Mouse (Mus musculus): ENCODE results near the gene Mrc2.

Mrc2 gene

DNA sequence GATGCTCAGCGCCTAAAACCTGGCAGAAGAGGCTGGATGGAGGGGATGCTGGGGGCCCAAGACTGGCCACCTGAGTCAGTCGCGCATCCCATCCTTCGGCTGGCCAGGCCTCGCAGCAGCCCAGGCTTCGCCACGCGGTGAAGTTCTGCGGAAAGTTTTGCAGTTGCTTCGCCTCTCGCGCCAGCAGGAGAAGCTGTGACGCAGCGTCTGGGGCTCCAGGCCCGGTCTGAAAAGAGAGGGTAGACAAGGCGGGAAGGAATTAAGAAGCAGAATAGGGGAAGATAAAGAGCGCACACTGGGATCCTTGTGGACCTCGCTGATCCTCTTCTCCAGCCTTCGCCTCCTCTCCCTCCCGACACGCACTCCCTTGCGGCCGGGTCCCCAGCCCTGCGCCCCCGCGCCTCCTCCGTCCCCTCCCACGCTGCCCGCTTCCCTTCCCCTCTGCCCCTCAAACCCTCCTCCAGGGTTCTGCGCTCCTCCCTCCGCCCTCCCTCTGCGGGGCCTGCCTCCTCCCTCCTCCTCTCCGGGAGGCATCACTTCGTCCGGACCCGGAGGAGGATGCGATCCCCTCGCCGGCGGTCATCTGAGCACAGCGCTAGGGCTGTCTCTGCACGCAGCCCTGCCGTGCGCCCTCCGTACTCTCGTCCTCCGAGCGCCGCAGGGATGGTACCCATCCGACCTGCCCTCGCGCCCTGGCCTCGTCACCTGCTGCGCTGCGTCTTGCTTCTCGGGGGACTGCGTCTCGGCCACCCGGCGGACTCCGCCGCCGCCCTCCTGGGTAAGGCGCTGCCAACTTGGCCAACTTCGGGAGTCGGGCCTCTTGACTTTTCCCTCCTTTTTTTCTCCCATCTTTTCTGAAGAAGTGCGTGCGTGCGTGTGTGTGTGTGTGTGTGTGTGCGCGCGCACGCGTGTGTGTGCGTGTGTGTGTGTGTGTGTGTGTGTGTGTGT lies at the start of gene Mrc2:
Mrc2 (plus strand) TSS at position 520 of the 948 bp plus-strand sequence.
- DNase-seq (ENCODE audit: inconsistent age in 2 of 2, low spot score in 1 of 2), result peak; percentile 44 to 72

DNA sequence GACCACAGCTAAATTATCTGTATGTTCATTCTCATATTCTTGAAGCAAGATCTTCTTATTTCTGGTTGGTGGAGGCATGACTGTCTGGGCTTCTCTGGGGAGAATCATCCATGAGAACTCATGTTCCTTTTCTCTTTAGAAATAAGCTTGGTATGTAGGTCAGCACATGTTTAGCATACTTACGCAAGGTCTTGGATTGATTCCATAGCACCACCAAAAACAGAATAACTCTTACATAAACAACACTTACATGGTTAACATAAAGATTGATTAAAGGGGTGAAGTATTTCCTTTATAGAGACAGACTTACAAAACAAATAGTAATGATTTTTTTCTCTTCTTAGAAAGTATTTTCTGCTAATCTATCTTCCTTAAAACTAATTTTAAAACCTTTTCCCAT lies 46.1 kb upstream of the Mrc2 start:
- DNase-seq (ENCODE audit: inconsistent age in 2 of 2, low spot score in 1 of 2), result peak in 1 of 2 experiments; percentile 39

DNA sequence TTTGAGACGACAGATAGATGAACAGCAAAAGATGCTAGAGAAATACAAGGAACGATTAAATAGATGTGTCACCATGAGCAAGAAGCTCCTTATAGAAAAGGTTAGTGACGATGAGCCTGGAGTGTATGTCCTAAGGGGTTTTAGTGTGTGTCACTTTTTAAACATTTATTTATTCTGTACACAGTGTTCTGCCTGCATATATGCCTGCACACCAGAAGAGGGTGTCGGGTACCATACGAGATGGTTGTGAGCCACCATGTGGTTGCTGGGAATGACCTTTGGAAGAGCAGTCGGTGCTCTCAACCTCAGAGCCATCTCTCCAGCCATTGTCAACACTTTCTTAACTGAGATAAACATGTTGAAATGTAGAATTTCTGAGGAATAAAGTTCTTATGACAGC lies 45.7 kb upstream of the Mrc2 start:
- no peak for DNase-seq (ENCODE audit: inconsistent age in 2 of 2, low spot score in 1 of 2)

DNA sequence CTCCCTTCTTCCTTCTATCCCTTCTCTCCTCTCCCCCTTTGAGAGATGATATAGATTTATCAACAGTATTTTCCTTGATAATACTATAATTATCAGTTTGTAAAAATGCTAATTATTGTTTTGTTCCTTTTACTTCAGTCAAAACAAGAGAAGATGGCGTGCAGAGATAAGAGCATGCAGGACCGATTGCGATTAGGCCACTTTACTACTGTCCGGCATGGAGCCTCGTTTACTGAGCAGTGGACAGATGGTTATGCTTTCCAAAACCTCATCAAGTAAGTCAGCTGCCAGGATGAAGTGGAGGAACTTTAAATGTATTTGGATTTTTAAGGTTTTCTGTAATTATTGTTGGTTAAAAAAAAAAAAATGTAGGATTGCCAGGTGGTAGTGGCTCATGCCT lies 45.1 kb upstream of the Mrc2 start:
- no peak for DNase-seq (ENCODE audit: inconsistent age in 2 of 2, low spot score in 1 of 2)

DNA sequence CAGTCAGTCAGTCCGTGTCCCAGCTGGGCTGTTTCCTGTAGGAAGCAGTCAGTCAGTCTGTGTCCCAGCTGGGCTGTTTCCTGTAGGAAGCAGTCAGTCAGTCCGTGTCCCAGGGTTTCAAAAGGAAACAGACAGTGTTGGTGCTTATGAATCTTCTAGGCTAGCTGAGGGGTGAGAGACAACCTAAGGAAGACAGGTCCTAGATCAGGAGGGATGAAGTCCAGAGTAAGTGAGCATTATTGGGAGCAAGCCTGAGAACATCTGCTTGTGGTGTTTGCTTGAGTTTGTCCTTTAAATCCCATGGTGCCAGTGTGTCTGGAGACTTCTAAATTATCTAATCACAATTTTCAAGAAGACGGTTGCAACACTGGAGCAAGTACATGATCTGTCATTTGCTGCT lies 32.7 kb upstream of the Mrc2 start:
- DNase-seq (ENCODE audit: inconsistent age in 2 of 2, low spot score in 1 of 2), result no peak

DNA sequence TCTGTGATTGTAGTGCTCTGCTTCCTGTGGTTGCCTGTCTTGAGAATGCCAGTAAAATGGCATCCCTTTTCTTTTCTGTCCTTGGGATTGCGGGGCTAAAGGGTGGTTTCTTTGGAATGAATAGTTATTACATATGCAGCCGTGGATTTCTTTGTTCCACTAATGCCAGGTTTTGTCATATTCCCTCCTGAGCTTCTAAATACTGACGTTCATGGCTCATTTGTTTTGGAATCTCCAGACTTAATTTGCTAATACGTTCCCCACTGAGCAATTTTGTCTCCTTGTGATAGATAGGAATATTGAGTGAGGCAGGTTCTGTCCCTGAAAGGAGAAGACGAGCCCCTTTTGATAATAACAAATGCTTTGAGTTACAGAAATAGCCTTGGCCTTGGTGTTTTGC lies 31.3 kb upstream of the Mrc2 start:
- DNase-seq (ENCODE audit: inconsistent age in 2 of 2, low spot score in 1 of 2), result no peak

DNA sequence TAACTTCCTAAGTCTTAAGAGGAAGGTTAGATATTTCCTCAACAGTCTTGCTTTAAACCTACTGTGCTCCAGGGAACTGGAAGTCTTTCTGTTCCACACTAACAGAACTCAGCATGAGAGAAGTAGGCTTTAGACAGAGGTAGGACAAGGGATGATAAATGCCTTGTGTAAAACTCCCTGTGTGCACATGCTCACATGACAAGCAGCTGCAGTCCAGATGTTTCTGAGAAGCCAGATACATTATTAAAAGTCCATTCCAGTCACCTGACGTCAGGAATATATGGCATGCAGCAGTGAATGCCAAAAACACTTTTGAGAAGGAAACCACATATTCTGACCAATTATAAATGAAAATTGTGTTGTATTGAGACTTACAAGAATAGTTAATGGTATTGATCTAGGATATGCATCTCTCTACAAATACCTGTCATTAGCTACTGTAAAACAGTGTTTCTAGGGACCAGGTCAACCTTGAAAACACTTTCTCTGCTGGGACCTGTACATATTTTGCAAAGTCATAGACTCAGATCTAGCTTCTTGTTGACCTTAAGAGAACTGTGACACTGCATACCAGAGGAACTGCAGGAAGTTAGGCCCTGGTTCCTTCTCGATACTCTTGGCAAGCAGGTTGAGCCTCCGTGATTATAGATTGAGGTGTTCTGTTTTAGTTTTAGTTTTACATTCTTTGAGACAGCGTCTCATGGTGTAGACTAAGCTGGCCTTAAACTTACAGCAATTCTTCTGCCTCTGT lies 30.7 kb upstream of the Mrc2 start:
- no peak for DNase-seq (ENCODE audit: inconsistent age in 2 of 2, low spot score in 1 of 2)

DNA sequence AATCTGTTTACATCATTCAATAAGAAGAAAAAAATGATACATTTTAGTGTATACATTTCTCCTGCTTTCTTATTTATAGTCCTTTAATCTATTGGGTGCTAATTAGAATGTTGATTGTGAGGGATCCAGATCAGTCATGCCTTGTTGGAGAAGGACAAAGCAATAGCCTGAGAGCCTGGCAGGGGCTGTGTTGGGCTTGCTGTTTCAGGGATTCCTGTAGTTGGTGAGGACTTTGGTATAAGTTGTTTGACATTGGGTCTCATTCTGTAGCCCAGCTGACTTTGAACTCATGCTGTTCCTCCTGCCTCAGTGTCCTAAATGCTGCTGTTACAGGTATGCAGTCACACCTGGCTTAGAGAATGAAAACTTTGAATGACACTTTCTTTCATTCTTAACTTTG lies 27.9 kb upstream of the Mrc2 start:
- no peak for DNase-seq (ENCODE audit: inconsistent age in 2 of 2, low spot score in 1 of 2)

DNA sequence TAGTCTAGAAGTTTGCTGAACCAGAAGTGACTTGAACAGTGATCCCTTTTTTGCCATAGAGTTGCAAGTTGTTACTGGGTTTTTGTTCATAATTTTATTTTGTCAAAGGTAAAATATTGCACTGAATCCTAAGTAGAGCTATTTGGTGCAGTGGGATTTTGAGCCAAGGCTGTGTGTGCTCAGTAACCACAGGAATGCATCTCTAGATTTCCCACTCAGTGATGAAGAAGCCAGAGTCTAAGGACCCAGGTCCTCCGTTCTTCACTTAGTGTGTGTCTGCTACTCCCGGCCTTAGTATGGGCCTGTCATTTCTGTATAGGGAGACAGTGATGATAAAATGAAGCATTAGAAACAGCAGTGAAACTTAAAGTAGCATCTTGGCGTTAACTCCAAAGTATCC lies 27.5 kb upstream of the Mrc2 start:
- DNase-seq (ENCODE audit: inconsistent age in 2 of 2, low spot score in 1 of 2), result no peak

DNA sequence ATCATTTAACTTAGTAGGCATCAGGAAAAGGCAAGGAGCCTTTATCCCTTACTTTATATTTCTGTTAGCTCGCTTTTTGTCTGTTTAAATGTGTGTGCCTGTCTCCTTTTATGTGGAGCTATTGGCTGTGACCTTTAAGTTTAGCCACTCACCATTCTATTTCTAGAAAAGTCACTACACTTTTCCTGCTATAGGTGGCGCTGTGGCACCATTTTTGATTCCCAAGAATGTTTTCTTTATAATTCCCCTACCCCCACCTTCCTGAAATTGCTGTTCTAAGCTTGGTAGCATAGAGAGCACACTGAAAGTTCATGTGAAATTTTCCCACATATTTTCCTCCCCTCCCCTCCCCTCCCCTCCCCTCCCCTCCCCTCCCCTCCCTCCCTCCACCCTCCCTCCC lies 22.3 kb upstream of the Mrc2 start:
- DNase-seq (ENCODE audit: inconsistent age in 2 of 2, low spot score in 1 of 2), result peak; percentile 25 to 78

DNA sequence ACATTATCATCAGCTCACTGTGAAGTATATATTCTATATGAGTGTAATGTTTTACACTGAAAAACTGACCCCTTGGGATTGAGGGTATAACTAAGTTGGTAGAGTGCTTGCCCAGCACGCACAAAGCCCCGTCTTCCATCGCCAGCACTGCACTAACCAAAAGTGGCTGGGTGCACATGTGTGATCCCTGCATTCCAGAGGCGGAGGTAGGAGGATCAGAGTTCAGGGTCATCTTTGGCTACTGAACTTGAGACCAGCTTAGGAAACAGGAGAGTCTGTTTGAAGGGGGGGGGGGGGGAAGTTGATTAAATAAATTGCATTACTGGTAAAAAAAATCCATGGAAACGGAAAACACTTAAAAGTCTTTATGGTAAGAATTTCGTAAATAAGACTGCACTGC lies 12.0 kb upstream of the Mrc2 start:
- no peak for DNase-seq (ENCODE audit: inconsistent age in 2 of 2, low spot score in 1 of 2)

DNA sequence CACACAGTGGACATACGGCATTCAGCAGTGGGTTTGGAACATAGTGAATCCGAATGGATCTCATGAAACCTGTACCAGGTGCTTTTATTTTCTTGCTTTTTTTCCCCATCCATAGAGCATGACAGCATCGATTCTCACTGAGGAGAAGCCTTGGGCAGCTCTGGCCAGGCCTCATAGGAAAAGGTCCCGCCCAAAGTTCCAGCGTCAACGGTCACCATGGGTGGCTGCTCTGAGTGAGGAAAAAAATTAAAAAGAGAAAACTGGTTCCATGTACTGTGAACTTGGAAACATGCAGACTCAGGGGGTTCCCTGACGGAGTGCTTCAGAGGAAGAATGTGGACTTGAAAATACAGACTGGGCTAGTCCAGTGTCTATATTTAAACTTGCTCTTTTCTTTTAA lies 11.2 kb upstream of the Mrc2 start:
- no peak for DNase-seq (ENCODE audit: inconsistent age in 2 of 2, low spot score in 1 of 2)

DNA sequence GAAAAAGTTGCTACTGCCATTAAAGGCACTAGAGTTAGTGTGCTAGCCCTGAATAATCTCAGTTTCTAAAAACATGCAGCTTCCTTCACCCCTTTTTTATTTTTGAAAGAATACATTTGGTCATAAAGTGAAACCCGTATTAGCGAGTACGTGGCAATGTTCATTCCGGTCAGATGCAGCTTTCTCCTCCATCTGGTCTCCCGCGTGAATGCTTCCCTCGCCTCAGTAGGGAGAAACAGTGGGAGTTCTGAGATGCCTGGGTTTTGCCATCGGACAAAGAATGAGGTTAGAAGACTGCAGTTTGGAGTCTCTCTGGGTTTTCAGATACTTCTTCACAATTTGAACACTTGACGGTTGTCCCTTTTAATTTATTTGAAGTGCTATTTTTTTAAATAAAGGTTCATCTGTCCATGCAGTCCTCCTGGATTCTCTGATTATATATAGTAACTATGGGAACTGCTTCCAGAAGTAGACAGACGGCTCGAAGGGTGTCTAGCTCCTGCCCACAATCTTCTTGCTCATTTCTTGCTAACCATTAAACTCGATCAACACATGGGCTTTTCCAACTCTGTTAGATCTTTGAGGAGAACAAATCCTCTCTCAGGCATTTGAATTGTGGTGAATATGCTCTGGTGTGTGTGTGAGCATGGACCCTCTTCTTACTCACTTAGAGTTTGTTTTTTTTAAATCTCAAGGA lies 10.5 kb upstream of the Mrc2 start:
- no peak for DNase-seq (ENCODE audit: inconsistent age in 2 of 2, low spot score in 1 of 2)

DNA sequence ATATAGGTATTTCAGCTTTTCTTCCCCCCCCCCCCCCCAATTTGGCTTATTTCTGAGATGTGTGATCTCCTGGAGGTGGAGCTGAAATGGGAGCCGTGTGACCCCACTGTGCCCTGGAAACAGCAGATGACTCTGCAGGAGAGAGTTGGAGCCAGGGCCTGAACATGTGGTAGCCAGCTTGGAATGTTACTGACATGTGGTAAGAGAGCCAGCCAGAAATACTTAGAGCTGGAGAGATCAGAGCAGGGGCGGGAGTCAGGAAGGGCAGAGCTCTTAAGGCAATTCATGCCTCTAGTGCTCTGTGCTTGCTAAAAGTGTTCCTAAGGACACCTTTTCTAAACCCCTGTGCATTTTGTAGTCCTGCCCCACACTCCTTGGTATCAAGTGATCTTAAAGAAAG lies 10.0 kb upstream of the Mrc2 start:
- no peak for DNase-seq (ENCODE audit: inconsistent age in 2 of 2, low spot score in 1 of 2)

DNA sequence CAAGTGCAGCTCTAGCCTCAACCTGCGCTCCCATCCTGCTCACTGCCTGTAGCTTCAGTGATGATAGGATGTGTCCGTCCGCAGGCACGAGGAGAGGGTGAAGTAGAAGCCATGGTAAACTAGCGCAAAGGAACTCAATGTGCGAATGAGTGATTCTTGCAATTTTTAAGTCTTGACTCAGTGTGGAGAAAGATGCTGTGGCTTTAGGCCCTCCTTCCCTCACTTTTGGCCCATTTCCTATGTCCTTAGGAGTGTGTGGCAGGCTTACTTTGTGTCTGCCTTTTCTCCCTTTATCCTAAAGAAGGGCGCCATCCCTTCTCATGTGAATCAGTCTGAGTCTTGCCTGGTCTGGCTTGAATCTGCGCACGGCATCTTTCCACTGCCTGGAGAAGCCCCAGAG lies 9.4 kb upstream of the Mrc2 start:
- no peak for DNase-seq (ENCODE audit: inconsistent age in 2 of 2, low spot score in 1 of 2)

DNA sequence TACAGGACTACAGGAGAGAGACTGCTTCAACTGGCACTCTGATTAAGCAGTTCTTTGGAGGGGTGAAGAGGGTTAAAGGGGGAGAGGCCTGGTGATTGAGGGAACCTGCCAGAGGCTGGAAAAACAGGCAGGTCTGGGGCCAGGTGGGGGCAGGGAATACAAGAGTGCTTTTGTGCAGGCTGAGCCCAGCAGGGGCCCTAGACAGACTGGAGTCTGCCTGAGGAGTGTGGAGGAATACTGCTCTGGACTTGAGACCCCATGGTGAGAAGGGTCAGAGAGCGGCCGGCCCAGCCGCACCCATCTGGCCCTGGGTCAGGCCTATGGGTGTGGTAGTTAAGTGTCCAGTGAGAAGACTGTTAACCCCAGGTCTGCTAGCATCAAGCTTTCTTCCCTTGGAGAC lies 6.7 kb upstream of the Mrc2 start:
- no peak for DNase-seq (ENCODE audit: inconsistent age in 2 of 2, low spot score in 1 of 2)

DNA sequence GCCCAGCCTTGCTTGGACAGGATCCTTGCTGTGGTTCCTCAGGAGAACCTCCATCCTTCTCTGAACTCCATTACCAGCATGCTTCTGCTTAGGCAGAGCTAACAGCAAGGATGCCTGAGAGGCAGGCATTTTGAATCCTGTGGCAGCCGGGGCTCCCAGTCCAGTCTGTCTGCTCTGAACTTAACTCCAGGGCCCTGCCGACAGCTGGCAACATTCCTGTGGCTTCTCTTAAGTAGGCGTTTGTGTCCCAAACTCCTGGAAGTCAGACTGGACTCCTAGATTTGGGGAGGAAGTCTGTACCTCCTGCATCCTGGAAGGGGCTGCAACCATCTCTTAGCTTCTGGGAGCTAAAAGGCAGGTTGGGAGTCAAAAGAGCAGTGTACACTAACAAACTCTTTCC lies 3.0 kb upstream of the Mrc2 start:
- DNase-seq (ENCODE audit: inconsistent age in 2 of 2, low spot score in 1 of 2), result no peak

DNA sequence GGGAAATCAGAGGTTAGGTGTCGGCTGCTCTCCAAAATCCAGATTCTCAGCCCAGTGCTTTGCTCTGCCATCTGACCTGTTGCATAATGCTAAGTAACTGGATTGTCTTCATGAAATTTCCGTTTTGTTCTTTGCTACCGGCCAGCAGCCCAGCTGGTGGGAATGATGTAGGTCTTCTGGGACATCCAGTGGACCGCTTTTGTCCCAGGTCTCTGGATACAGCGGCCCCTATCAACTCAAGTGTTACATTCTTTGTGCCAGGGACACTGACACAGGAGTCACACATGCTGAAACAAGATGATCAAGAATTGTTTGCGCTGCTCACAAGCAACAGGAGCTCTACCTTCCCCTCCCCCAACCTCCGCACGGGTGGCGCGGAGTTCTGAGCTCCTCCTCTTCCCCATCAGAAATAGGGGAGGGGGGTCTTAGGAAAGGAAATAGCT lies 741 bp upstream of the Mrc2 start:
- DNase-seq (ENCODE audit: inconsistent age in 2 of 2, low spot score in 1 of 2), result peak in 1 of 2 experiments; percentile 40

DNA sequence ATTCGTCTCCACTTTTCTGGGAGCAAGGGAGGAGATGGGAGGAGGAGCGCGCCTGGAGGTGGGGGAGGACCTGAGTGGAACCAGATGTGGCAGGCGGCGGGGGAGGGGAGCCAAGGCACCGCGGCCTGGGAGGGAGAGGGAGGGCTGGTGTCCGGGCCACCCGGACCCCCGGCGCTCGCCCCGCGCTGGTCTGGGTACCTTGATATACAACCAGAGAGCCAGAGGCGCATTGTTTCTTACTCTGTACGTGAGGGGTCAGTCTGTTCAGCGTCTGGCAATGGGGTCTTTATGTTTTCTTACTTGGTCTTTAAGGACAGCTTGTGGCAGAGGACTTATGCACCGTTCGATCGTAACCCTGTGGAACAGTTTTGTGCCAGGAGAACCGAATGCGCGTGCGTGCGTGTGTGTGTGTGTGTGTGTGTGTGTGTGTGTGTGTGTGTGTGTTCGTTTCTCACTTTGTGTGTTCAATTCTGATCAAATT lies 698 bp downstream of the Mrc2 start:
- peak; percentile 15 to 40 for DNase-seq (ENCODE audit: inconsistent age in 2 of 2, low spot score in 1 of 2)

DNA sequence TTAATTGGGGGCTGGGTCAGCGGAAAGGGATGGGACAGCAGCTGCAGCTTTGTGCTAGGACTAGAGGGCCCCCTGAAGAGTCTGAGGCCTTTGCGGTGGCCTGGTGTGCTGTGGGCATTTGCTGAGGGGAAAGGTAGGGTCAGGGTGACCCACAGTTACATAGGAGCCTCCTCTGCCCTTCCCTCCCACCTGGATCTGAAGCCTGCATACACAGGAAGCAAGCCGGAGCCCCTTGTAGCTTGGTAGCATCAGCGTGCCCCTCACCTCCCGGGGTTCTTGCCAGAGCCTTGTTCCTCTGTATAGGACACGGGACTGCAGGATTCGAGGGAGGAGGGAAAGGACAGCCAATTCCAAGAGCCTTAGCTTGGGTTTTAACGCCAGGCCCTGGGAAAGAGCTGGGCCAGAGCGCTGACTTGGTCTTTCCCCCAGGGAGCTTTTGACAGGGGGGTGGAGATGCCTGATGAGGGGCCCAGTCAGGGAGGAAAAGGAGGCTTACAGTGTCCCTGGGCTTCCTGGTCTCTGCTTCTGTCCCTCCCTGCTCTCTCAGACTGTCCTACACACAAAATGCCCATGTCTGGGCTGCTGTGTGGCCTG lies 1.6 kb downstream of the Mrc2 start:
- no peak for DNase-seq (ENCODE audit: inconsistent age in 2 of 2, low spot score in 1 of 2)

DNA sequence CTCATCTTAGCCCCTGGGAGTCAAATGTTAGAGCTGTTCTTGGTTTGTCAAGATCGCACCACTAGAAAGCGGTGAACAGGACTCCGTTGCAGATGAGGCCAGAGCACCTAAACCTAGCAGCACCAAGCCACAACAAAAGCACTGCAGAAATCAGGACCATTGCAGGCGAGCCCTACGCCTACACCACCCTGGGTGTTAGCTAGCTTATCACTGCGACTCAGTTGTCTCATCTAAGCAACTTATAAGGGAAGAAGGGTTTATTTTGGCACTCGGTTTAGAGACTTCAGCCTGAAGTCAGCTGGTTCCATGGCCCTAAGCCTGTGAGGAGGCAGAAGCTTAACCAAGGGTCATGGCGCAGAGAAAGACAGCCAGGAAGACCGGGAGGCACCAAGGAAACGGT lies 3.6 kb downstream of the Mrc2 start:
- DNase-seq (ENCODE audit: inconsistent age in 2 of 2, low spot score in 1 of 2), result no peak

Measured in adrenal gland, adult (tissue).